Mouse (Mus musculus) heart, postnatal 36 days (tissue): ENCODE data around the gene Msrb3. TPM values are rescaled to one million over a fixed set of nuclear protein-coding genes. Genes with fewer than 3 reads are reported as not detected.

Experiments
- DNase-seq, 2 experiments: peaks; one replicate each; pipeline ENCODE4 v3.0.0; 2021 to 2022
- intact Hi-C: fragments of 180-260 bp; cut with DNase I; formaldehyde crosslinking; loops from one replicate; pipeline ENCODE4 v1.15.1; 2025
- total RNA-seq, 2 experiments: library from RNA; stranded (reverse); gene quantifications; 2 replicates each; pipeline ENCODE4 v1.2.3; 2021

The Msrb3 gene
- total RNA-seq, 2 experiments from 2014 or later = 84.0 to 89.1 TPM

- intact Hi-C loops = no loop called here
- no peak for DNase-seq
Measured at GRCm38 (mm10) chr10:120901746-120902145, 2.8 kb upstream of the Msrb3 start.

DNA sequence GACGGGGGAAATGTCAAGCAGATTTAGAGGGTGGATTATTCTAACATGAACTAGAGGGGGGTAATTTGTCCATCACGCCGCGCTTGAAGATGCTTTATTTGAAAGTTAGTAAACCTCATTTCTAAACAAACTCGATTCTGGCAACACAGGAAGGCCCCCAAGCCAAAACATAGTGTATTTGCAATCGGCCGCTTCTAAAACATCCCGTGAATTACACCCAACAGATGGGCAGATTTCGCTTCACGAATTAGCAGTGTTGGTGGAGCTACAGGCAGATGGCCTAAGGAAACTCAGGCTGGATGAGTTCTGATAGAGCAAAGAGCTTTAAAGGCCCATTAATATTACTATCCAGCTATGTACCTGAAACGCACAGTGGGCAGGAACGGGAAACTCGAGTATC is 1.2 kb upstream of the Msrb3 start:
- intact Hi-C loops = no loop called here
- no peak for DNase-seq

DNA sequence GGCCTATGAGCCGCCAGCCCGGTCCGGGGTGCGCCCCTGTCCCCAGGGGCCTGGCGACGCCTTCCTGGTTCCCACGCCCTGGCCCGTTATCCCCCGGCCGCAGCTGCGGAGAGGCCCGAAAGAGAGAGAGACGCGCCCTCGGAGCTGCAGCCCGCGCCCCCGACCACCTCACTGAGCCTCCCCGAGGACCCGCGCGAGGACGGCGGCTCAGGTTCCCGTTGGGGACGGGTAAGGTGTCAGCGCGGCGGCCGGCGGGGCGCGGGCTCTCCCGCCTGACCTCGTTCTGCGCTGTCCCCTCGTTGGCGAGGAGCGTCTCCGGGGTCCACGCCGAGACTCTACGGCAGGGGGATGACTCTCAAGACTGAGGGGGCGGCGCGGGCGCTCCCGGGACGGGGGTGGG is 544 bp downstream of the Msrb3 start:
- peak; percentile 34 to 61 for DNase-seq
- intact Hi-C loops = loop anchor here (5.0 kb wide), 1 partner anchor 79 kb away; the partner anchor contains the start of gene Lemd3

- intact Hi-C loops = loop anchor here (5.0 kb wide), 1 partner anchor 81 kb away; the partner anchor contains the start of gene Lemd3
- no peak for DNase-seq
Measured at GRCm38 (mm10) chr10:120895899-120896289, 3.0 kb downstream of the Msrb3 start.

DNA sequence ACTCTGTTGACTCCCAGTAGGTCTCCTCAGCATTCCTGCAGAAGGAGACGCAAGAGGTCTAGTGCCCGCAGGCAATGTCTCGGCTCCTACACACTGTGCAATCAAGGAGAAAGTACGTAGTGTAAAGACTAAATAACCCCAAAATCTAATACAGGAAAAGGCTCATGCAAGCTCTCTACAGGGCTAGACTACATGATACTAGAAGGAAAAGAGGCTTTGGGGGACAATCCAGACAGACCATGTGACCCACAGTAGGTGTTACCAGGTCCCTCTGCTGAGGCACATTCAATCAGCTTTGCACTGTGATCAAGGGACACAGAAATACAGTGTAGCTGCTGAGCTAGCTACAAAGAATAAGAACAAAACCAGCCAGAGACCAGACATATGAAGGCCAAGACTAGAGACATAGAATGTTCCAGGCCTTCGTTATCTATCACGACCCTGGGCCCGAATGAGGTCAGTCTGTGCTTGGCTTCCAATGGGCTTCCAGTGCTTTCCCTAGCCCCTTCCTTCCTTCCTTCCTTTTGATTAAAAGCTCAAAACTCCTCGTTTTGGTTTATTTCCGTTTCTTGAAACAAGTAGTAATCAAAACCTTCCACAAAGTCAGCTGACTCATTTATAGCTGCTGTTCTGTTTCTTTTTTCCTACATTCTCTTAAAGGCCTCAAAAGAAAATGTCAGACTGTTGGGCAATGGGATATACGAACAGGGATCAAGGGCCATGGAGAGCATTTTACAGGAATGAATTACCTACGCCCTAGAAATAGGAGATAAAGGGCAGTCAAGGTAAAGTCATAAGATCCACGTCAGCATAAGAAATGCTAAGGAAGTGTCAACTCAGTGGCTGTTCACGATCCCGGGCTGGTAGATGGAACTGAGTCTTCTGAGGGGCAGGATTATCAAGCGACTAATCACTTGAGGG is 3.7 kb downstream of the Msrb3 start:
- intact Hi-C loops = loop anchor here (5.0 kb wide), 1 partner anchor 82 kb away; the partner anchor contains the start of gene Lemd3
- no peak for DNase-seq

DNA sequence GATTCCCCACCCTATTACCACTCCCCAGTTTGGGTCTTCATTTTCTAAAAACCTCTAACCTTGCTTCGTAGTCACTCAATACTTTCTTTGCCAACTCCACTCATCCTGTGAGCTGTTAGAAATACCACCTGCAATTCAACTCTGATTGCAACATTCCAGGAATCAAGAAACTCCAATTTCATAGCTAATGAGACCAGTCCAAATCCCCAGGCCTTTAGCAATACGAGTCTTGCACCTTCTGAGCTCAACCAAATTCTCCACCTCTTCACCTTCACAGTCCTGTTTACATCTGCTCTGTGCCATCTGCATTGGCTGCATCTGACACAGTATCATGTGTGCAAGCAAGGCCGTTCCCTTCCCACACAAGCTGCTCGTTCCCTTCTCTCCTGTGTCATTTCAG is 5.0 kb downstream of the Msrb3 start:
- intact Hi-C loops = no loop called here
- no peak for DNase-seq

DNA sequence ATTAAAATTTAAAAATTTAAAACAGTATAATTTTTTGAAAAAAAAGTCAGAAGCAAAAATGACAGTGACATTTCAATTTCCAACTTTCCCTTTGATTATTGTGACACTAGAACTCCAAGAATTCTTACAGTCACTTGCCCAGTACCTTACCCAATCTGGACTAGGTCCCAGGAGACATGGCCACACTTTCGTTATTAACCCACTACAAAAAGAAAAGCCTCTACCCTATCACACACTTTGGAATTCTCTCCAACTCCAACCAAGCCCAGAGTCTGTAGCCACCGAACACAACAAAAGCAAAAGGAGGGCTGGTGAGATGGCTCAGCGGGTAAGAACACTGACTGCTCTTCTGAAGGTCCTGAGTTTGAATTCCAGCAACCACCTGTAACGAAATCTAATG is 7.8 kb downstream of the Msrb3 start:
- intact Hi-C loops = no loop called here
- DNase-seq = no peak

- intact Hi-C loops = no loop called here
- no peak for DNase-seq
Measured at GRCm38 (mm10) chr10:120890592-120890991, 8.3 kb downstream of the Msrb3 start.

DNA sequence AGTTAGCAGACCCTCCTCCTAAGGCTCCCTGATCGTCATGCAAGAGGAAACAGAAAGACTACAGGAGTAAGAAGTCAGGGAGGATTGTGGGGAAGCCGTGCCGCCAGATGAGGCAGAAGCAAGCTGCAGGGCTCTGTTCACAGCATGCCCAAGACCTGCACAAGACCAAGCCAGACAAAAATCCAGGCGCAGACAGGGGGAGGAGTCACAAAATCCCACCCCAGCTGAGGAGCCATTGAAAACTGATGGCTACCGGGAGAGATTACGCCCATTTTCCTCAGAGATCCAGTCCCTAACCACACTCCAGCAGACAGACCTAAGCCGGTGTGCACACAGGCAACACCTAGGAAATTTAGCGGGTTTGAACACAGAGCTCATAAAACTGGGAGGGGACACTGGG is 10.4 kb downstream of the Msrb3 start:
- DNase-seq = no peak
- intact Hi-C loops = no loop called here

DNA sequence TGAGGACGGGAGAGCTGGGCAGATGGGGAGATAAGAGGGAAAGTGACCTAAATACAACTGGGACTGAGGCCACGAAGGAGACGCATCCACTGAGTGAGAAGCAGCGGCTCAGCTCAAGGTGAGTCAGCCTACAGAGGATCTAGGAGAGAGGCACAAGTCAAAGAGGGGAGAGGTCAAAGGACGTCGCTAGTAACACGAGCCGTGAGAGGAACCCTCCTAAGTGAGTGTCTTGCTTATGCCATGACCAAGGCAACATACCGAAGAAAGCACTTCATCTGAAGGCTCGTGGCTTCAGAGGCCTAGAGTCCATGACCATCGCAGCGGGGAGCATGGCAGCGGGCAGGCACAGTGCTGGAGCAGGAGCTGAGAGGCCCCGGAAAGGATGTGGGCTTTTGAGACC is 14.7 kb downstream of the Msrb3 start:
- no peak for DNase-seq
- intact Hi-C loops = no loop called here

GRCm38 (mm10) chr10:120883732-120884131 is 15.2 kb downstream of the Msrb3 start:
- no peak for DNase-seq
- intact Hi-C loops = no loop called here

- intact Hi-C loops = no loop called here
- no peak for DNase-seq
Measured at GRCm38 (mm10) chr10:120883069-120883415, 15.9 kb downstream of the Msrb3 start.

- intact Hi-C loops = no loop called here
- DNase-seq = no peak
Measured at GRCm38 (mm10) chr10:120882347-120883068, 16.4 kb downstream of the Msrb3 start.

GRCm38 (mm10) chr10:120876549-120877270 is 22.2 kb downstream of the Msrb3 start:
- no peak for DNase-seq
- intact Hi-C loops = loop anchor here (5.0 to 10.0 kb wide), 2 partner anchors 156 to 572 kb away; partner anchors contain the start of gene Wif1

GRCm38 (mm10) chr10:120875672-120876463 is 23.0 kb downstream of the Msrb3 start:
- DNase-seq = peak; percentile 86 to 91
- intact Hi-C loops = loop anchor here (5.0 to 10.0 kb wide), 2 partner anchors 156 to 571 kb away; partner anchors contain the start of gene Wif1

DNA sequence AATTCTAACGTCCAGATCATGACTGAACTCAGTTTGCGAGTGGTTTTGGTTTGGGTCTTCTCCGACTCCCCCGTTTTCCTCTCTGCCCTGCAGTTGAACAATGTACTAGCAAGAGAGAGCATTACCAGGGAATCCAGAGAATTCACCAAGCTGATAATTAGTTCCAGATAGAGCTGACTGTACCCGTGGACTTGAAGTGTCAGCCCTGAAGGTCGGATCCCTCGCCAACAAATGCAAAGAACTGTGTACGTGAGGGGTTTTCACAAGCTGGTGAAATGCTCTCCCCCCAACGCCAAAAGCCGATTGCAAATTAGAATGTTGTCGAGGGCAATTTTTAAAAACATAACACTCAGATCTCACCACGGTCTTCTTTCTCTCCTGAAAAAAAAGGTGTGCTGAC is 24.6 kb downstream of the Msrb3 start:
- intact Hi-C loops = loop anchor here (5.0 to 10.0 kb wide), 2 partner anchors 383 to 569 kb away; no protein-coding TSS in a partner anchor
- DNase-seq = no peak

DNA sequence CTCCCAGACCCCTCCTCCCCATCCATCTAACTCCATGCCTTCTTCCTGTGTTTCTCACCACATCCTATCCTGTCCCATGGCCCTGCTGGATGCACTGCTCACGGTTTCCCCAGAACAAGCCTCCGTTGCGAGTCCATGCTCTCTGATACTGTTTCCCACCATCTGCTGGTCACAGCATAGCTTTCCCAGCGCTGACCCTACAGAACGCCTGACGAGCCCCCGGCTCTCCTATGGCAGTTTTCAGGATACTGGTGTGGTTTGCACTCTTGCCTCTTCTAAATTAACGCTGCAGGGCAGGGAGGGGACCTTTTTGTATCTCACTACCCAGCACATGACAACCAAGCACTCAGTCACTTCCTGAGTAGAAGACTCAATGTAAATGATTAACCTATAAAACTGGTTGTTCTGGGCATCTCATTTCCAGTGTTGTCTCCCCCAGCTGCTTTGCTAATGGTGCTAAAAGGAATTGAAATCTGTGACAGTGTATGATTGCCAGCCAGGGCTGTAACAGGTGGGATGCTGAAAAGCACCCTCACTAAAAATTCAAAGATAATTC is 25.2 kb downstream of the Msrb3 start:
- intact Hi-C loops = loop anchor here (5.0 to 10.0 kb wide), 2 partner anchors 384 to 569 kb away; no protein-coding TSS in a partner anchor
- DNase-seq = no peak

DNA sequence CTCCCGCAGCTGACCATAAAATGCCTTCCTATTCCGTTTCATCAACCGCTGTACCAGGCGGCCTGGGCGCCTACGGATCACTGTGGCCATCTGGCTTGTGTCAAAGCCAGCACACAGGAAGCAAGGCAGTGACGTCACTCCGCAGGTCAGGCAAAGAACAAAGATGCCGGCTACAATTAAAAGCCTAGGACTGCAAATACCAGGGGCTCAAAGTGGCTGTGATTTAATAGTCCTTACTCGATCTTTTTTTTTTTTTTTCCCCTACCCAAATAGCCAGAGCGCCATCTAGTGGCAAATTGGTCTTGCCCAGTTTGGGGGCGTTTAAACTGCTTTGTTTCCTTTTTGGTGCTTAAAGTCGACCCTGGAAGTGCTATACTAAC is 26.4 kb downstream of the Msrb3 start:
- peak; percentile 31 to 34 for DNase-seq

More for the DNA sequence above, 26.4 kb downstream of the Msrb3 start:
- intact Hi-C loops = loop anchor here (5.0 to 10.0 kb wide), 2 partner anchors 385 to 568 kb away; no protein-coding TSS in a partner anchor
